Mouse (Mus musculus): ENCODE results near the gene Gm3696. TPM values are rescaled to one million over a fixed set of nuclear protein-coding genes. Genes with fewer than 3 reads are reported as not detected.
"Not testable (repeated sequence)": the region's sequence is repeated elsewhere in the genome, so short reads cannot be mapped to it uniquely, and the experiment has no call there.

Gene Gm3696
- polyA plus RNA-seq (2012; ENCODE audit: insufficient read depth, insufficient read length, low replicate concordance, missing spikeins): not detected in 2 replicates

DNA sequence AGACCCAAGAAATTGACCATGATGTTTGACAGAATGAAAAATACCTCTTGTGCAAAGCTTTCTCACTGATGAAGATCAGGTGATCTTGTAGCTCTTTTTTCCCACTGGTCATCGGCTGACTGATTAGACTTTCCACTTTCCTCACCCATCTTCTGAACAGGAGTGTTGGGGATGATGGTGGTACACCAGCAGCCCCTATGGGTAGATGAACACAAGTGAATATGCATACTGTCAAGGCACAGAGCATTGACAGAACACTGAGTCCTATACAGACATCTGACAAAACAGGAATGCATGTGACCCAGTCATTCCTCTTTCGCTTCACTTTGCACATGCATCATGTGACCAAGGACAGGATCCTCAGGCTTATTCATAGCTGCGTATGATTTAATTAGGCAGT lies at the start of gene Gm3696:
Gene Gm3696, minus strand, starts transcription at position 101 of the 400 bp plus-strand sequence.
- 89% methylated on average over 1 of the region's 3 CpGs for WGBS
- H3K4me3 ChIP-seq (ENCODE audit: insufficient read depth, low read depth, low read length); H3K4me1 ChIP-seq (ENCODE audit: control insufficient read depth, insufficient read depth, low read length); H3K27ac ChIP-seq (ENCODE audit: insufficient read depth, low read depth, low read length): not testable (repeated sequence)

DNA sequence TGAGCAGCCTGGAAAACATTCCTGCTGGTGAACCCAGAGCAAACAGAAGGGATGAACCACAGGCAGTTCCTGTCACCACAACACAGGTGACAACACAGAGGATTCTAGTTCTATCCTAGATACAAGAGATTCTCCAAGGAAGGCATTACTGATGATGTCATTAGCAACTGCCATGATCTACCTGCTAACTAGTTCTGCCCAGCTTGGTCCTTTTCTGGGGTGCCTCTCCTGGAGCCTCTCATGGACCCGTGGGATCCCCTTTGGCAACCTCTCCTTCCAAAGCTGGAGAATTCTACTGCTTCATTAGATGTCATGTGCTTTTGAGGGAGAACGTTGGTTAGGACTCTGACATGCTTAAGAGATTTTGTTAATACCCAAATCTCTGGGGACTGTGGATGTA lies 24.9 kb upstream of the Gm3696 start, which contains the start of gene Gm6676:
Gene Gm6676, minus strand, starts transcription at position 101 of the 400 bp plus-strand sequence.
- not testable (repeated sequence) for H3K4me3 ChIP-seq (ENCODE audit: insufficient read depth, low read depth, low read length)
- no CpG with 5 or more reads among the region's 2 CpGs for WGBS

DNA sequence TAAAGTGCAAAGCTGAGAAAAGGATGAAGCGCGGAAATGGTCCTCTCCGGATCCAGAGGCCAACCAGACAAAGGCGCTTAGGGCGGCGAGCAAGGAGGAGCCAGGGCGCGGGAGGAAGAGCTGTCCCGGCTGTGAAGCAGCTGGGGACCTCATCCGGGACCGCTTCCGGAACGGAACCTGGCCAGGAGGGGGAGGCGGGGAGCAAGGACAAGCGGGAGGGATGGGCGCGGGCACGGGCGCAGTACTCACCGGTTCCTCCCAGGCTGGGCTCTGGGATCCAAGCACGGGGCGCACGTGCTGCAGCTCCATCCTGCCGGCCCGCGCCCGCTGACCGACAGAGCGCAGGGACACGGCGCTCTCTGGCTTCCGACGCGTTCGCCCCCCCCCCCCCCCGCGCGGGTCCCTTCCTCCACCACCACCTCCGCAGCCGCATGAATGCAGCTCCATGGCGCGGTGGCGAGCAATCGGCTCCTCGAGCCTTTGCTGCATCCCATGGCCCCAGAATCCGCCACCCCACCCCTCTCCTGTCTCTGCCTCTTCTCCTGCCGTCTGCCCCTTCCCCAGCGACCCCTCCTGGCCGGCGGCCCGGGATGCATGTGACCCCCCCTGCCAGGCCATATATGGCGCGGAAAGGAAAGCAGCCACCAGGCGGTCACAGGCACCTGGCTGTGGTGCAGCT lies 4.8 kb upstream of the Gm3696 start:
- not testable (repeated sequence) for H3K27ac ChIP-seq (ENCODE audit: insufficient read depth, low read depth, low read length); H3K4me1 ChIP-seq (ENCODE audit: control insufficient read depth, insufficient read depth, low read length)
- 2% methylated on average over 14 of the region's 54 CpGs for WGBS
- peak overlapping the region; percentile 55 for H3K4me3 ChIP-seq (ENCODE audit: insufficient read depth, low read depth, low read length)

More for the DNA sequence above, 24.9 kb upstream of the Gm3696 start, which contains the start of gene Gm6676:
- H3K4me1 ChIP-seq (ENCODE audit: control insufficient read depth, insufficient read depth, low read length); H3K27ac ChIP-seq (ENCODE audit: insufficient read depth, low read depth, low read length): not testable (repeated sequence)

DNA sequence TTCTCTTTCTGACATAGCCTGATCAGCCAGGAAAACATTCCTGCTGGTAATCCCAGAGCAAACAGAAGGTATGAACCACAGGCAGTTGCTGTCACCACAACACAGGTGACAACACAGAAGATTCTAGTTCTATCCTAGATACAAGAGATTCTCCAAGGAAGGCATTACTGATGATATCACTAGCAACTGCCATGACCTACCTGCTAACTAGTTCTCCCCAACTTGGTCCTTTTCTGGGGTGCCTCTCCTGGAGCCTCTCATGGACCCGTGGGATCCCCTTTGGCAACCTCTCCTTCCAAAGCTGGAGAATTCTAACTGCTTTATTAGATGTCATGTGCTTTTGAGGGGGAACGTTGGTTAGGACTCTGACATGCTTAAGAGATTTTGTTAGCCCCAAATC lies 55.6 kb downstream of the Gm3696 start, which contains the start of gene Gm3685:
Gene Gm3685, minus strand, starts transcription at position 101 of the 400 bp plus-strand sequence.
- not testable (repeated sequence) for H3K4me3 ChIP-seq (ENCODE audit: insufficient read depth, low read depth, low read length); H3K4me1 ChIP-seq (ENCODE audit: control insufficient read depth, insufficient read depth, low read length); H3K27ac ChIP-seq (ENCODE audit: insufficient read depth, low read depth, low read length)
- WGBS: no CpG with 5 or more reads among the region's 2 CpGs

Other genes with a start within 250 kb of the Gm3696 start
- gene Gm3667, start 210.7 kb downstream of the Gm3696 start, polyA plus RNA-seq (2012; ENCODE audit: insufficient read depth, insufficient read length, low replicate concordance, missing spikeins): not detected in 2 replicates
- gene Gm6356, start 126.8 kb downstream of the Gm3696 start, polyA plus RNA-seq (2012; ENCODE audit: insufficient read depth, insufficient read length, low replicate concordance, missing spikeins): not detected in 2 replicates
- gene Gm10406, start 73.2 kb downstream of the Gm3696 start, polyA plus RNA-seq (2012; ENCODE audit: insufficient read depth, insufficient read length, low replicate concordance, missing spikeins): not detected in 2 replicates
- gene Gm3685, start 55.7 kb downstream of the Gm3696 start, polyA plus RNA-seq (2012; ENCODE audit: insufficient read depth, insufficient read length, low replicate concordance, missing spikeins): not detected in 2 replicates
- not detected in 2 replicates for gene Gm6676, start 24.8 kb upstream of the Gm3696 start, polyA plus RNA-seq (2012; ENCODE audit: insufficient read depth, insufficient read length, low replicate concordance, missing spikeins)
- not detected in 2 replicates for gene Gm3512, start 73.9 kb upstream of the Gm3696 start, polyA plus RNA-seq (2012; ENCODE audit: insufficient read depth, insufficient read length, low replicate concordance, missing spikeins)
- gene Gm16434, start 93.9 kb upstream of the Gm3696 start, polyA plus RNA-seq (2012; ENCODE audit: insufficient read depth, insufficient read length, low replicate concordance, missing spikeins): not detected in 2 replicates
- gene Gm3727, start 164.1 kb upstream of the Gm3696 start, polyA plus RNA-seq (2012; ENCODE audit: insufficient read depth, insufficient read length, low replicate concordance, missing spikeins): not detected in 2 replicates
- not detected in 2 replicates for gene Gm3739, start 214.4 kb upstream of the Gm3696 start, polyA plus RNA-seq (2012; ENCODE audit: insufficient read depth, insufficient read length, low replicate concordance, missing spikeins)
- not detected in 2 replicates for gene Gm5797, start 231.8 kb upstream of the Gm3696 start, polyA plus RNA-seq (2012; ENCODE audit: insufficient read depth, insufficient read length, low replicate concordance, missing spikeins)

Measured in olfactory bulb, adult 2 months (tissue).